Mouse (Mus musculus): ENCODE measurements around the gene Etv2.

The Etv2 gene

DNA sequence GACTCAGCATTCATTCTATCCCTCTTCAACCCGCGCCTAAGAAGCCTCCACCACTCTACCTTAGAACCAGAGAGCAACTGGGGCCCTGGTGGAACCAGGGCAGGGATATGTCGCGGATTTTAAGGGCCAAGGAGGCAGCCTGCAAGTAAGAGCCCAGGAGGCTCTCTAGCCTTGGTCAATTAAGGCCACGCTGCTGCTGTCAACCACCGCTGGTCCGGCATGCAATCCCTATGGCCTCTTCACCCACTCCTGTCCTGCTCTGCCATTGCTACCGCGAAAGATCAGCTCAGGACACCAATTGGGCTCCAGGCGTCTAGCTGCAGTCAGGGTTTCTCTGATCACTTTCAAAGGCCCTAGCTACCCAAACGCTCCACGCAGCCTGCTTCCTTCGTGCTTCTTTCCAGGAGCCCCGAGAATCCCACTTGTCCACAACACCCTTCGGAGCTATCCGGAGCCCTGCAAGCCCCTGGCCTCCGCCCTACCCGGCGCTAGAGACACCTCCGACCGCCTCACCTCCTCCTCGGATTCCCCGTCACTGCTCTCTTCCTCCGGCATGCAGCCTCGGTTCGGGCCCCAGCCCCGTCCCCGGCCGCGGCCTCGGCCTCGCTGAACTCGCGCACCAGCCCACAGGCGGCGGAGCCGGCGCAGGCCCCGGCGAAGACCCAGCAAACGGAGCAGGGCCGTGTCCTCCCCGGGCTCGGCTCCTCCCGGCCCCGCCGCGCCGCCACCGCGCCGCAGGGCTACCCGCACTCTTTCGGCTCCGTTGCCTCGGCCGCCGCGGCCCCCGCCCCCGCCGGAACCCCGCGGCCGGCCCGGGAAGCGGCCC lies 47.6 kb downstream of the Etv2 start:
- peak; percentile 51 for DNase-seq

DNA sequence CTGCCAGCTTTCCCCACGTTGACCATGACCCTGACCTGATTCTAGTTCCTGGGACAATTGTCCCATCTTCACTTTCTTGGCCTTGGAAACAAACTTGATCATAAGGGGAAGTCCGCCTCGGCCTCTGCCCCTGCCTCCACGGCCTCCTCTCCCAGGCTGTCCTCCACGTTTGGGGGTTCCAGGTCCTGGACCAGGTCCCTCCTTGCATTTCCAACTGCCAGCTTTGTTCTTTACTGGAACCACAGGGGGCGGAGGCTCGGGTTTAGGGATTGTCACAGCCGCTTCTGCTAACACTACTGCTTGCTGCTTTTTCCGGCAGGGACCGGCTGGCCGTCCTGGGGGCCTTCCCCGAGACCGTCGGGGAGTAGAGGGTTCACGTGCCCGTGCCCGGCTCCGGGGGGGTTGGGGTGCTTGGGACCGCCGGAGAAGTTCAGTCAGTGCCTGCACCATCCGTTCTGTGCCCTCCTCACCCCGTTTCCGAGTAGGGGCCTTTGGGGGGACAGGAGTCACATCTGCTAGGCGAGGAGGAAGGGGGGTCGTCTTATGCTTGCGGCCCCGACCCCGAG lies 49.1 kb downstream of the Etv2 start:
- DNase-seq, result no peak

DNA sequence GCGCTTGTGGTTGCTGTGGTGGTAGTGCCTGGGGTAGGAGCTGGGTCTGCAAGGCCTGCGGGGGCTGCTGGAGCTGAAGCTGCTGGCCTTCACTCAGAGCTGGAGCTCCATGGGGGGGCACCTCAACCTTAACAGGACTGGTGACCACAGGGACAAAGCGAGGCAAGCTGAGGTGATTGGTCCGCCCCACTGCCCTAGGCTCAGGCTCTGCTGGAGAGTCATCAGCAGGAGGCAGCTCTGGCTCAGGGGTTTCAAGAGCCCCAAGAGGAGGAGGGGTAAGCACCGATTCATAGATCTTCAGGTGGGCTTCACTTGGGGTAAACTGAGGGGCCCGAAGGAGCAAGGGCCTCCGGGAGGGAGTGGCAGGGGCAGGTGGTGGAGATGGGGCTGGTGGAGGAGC lies 50.5 kb downstream of the Etv2 start:
- no peak for DNase-seq

DNA sequence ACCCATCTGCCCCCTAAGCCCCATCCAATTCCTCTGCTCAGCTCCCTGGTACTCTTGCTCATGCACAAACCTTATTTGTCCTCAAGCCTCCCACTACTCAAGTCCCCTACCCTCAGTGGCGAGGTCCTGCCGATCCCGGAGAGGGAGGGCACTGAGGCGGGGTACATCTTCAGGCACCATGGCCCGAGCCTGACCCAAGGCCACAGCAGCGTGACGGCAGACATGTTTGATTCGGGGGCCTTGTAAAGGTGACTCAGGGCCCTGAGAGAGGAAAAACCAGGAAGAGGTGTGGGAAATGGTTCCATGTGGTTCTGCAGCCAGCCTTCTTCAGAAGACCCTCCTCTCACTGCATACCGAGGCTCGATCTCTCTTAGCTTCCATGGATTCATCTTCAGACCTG lies 51.3 kb downstream of the Etv2 start:
- no peak for DNase-seq

All from kidney, adult 11 months (tissue).